Mouse (Mus musculus) cerebral cortex, adult 2 months (tissue): ENCODE data around the gene Syde2.

ENCODE experiments used
- WGBS: fragments of 180-500 bp; shearing (Covaris S2); methylation state at CpG from one replicate; pipeline ENCODE4 v1.1.7; 2018; 5-methylcytosine and 5-hydroxymethylcytosine counted together

Syde2 gene

GRCm38 (mm10) chr3:145966806-145967205 lies 20.9 kb upstream of the Syde2 start:
- 79% methylated on average over 5 of the region's 5 CpGs for WGBS

GRCm38 (mm10) chr3:145969031-145969501 lies 18.6 kb upstream of the Syde2 start:
- 69% methylated on average over 14 of the region's 14 CpGs for WGBS

- WGBS = 53% methylated on average over 10 of the region's 10 CpGs
Measured at GRCm38 (mm10) chr3:145971501-145971900, 16.2 kb upstream of the Syde2 start.

DNA sequence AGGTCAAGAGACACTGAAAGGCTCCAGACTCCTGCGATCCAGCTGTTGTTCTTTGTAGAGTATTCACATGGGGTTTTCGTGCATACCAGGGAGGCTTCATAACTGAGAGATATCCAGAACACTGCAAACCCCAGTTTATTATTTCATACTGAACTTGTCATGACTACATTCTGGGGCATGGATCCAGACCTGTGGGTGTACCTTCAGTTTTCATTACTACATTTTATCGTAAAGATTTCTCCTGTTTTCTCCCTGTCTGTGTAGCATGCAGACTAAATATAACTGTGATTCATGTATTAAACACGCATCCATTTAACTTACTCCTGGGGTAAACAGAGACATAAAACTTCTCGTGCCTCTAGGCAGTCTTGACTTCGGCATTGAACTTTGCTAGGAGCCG lies 12.7 kb upstream of the Syde2 start:
- WGBS = 90% methylated on average over 7 of the region's 7 CpGs

GRCm38 (mm10) chr3:145985333-145985925 lies 2.2 kb upstream of the Syde2 start:
- WGBS = 77% methylated on average over 7 of the region's 7 CpGs

DNA sequence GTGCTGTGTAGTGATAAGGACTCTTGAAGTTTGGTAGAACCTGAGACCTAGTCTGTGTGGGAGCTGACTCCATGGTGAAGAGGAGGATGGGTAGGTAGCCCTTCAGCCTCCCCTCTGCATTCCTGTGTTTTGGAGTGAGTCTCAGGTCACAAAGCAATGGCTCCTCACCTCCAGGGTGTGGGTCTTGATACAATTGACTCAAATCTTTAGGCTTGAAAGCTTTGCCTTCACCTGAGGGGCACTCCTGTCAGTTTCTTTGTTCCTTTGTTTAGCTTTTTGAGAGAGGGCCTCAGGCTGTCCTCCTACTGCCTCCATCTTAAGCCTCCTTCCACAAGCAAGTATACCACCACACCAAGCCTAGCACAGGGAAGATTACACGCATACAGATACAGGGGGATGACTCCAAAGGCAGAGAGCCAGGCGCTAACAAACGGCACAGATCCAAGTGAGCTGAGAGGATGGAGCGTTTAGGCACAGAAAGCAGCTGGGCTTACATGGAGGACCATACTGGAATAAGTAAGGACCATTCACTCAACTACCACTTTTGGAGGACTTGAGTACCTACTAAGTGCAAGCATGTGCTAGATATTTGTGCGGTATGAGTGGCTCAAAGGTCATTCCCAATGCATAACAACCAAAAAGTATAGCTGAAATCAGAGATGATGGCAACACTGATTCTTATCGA lies 1.2 kb upstream of the Syde2 start:
- WGBS = 72% methylated on average over 6 of the region's 6 CpGs

DNA sequence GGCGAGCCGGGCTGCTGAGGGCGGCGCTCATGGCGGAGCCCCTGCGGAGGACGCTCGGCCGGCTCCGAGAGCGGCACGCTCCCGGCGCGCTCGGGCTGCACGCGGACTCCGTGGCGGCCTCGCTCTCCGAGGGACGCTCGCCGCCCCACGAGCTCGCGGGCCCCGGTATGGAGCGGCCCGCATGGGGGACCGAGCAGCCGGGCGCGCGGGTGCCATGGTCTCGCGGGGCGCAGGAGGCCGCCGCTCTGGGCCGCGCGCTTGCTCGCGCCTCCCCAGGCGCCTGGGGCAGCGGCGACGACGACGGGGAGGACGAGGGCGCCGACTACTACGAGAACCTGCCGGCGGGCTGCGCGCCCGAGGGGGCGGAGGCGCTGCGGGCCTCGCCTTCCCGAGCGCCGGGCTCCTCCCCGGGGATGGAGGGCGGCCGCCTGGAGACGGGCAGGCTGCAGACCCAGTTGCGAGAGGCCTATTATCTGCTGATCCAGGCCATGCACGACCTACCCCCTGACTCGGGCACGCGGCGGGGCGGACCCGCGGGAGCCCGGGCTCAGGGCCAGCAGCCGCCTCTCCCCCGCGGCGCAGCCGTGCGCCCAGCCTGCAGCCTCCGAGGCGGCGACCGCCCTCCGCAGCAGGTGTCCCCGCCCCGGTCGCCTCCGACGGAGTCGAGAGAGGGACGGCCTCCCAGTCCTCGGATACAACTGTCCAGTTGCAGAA lies 457 bp downstream of the Syde2 start:
- under 1% methylated on average over 86 of the region's 101 CpGs for WGBS

- WGBS = 2% methylated on average over 45 of the region's 45 CpGs
Measured at GRCm38 (mm10) chr3:145988684-145989575, 1.3 kb downstream of the Syde2 start.

- WGBS = 32% methylated on average over 11 of the region's 11 CpGs
Measured at GRCm38 (mm10) chr3:145989576-145990081, 2.0 kb downstream of the Syde2 start.

GRCm38 (mm10) chr3:145991130-145991529 lies 3.5 kb downstream of the Syde2 start:
- 93% methylated on average over 13 of the region's 13 CpGs for WGBS

GRCm38 (mm10) chr3:145991976-145992730 lies 4.5 kb downstream of the Syde2 start:
- WGBS = 83% methylated on average over 10 of the region's 10 CpGs

DNA sequence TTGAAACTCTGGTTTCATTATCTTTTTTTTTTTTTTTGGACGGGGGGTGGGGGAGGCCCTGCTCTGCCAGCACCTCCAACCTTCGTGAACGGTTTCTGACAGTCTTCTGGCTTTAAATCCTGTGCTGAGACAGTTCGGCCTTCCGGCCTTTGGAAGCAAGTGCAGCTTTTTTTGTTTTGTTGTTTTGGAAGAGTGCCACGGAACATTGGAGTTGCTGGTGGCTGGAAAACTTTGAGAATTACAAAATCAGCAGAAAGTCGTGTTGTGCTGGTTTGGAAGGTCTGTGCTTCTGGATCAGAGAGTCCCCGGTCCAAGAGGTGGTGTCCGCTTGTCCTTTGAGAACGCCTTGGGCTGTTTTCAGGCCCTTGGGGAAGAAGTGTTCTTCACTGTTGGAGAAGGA lies 5.1 kb downstream of the Syde2 start:
- WGBS = 62% methylated on average over 10 of the region's 10 CpGs

- 83% methylated on average over 14 of the region's 14 CpGs for WGBS
Measured at GRCm38 (mm10) chr3:145993481-145994201, 6.0 kb downstream of the Syde2 start.

DNA sequence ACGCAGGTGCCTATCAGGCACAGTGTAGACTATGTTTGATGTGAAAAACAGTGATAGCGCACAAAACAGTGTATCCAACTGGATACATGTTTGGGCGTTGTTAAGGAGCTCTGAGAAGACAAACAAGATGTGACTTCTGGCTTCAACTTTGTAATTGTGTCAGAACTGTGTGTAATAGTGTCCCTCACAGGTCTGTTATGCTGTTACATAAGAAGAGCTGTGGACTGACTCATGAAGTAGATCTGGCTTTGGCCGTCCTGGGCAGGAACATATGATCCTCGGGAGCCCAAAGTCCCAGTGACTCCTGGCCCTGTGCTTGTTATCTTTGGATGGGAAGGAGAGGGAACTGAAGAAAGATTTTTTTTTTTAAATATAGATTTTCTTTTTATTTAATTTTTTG lies 7.8 kb downstream of the Syde2 start:
- 89% methylated on average over 5 of the region's 5 CpGs for WGBS

DNA sequence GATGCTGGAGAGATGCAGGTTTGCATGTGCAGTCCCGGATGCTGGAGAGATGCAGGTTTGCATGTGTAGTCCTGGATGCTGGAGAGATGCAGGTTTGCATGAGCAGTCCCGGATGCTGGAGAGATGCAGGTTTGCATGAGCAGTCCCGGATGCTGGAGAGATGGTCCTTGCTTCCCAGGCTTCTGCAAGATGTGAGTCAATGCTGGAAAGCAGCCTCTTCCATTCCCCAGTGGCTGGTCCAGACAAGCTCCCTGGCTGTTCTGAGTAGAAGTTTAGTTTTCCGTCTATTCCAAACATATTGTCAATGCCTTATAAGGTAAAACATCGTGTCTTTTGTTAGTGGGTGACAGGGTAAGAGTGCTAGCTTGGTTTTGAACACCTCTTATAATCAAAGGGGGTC lies 8.9 kb downstream of the Syde2 start:
- 90% methylated on average over 5 of the region's 5 CpGs for WGBS

DNA sequence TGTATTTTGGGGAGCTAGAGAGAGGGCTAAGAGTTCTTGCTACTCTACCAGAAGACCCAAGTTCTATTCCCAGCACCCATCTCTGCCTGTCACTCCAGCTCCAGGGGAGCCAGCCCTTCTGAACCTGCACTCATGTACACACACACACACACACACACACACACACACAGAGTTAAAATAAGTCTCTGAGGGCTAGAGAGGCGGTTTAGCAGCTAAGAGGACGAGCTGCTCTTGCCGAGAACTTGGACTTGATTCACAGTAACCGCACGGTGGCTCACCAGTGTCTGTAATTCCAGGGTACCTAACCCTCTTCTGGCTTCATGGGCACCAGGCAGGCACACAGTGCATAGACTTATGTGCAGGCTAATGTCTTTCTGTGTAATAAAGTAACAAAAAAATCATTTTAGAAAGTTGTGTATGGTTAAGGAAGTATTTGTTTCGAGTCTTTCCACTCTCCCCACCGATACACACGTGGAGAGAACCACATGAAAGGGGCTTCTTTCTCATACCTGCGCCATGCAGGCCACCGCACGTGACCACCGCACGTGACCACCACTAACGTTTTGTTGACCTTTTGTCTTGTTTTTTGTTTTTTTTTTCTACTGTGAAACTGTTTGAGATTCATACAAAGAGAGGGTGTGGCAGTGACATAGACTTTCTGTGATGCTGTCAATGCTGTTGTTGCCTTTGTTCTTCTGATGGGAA lies 16.8 kb downstream of the Syde2 start:
- WGBS = 92% methylated on average over 14 of the region's 14 CpGs

- WGBS = 92% methylated on average over 6 of the region's 6 CpGs
Measured at GRCm38 (mm10) chr3:146007872-146008271, 20.2 kb downstream of the Syde2 start.

DNA sequence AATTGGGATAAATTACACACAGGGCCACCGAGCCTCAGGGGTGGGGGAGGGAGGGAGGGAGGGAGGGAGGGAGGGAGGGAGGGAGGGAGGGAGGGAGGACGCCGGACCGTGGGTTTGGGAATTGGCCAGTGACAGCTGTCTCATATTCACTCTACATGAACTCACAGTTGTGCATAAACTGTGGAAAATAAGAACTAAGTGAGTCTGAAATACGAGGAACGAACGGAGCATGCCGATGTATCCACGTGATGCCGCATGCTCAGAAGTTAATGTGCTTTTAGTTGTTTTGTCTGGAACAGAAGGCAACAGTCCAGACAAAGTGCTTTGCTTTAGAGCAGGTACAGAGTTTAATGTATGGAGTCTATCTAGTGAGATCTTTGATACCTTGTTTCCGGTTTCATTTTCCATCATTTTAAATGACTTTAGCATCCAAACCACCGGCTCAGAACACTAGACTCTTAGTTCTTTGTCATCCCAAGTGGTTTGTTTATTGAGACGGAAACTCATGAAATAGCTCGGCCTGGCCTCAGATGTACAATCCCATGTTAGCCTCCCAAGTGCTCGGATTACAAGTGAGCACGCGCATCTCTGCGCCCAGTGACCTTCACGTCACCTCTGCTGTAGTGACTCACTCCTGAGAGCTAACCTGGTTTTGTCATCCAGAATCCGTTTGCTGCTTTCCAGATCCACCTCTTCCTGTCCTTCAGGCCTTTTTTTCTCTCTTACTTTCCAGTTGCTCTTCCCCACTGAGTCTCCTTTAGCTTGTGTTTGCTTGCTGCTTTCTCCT lies 22.4 kb downstream of the Syde2 start:
- WGBS = 79% methylated on average over 19 of the region's 20 CpGs

- WGBS = 96% methylated on average over 4 of the region's 4 CpGs
Measured at GRCm38 (mm10) chr3:146010751-146011150, 23.1 kb downstream of the Syde2 start.
